In genomic region chr2:170438782-170439181, GRCm38 (mm10) we compare ENCODE assay signal across 18 mouse cellular contexts. TPM values are rescaled to one million over a fixed set of nuclear protein-coding genes. Genes with fewer than 3 reads are reported as not detected.
DNase-seq lines count a peak whose midpoint lies in the region; ATAC-seq and TF ChIP-seq lines count a peak whose summit lies in the region.
"Had no signal": no experiment of that assay in that cellular context is flagged by ENCODE, and none has a peak within 500 bp of the region (broad histone marks: within the 10 kb centered on the region; RNA-seq: fewer than 3 reads in every experiment).

No protein-coding gene starts in this region.

- H3K9ac ChIP-seq in midbrain, embryonic 14.5 days (replicated peaks; ENCODE audit: low read length) = no peak overlapping the region
- no peak overlapping the region for H3K9ac ChIP-seq in midbrain, embryonic 13.5 days (replicated peaks)
- H3K9ac ChIP-seq in kidney, postnatal 0 days (ENCODE audit: low read depth, low read length) = no peak overlapping the region
- H3K9ac ChIP-seq: heart, embryonic 15.5 days; limb, embryonic 15.5 days had no signal

- H3K9me3 ChIP-seq in midbrain, embryonic 14.5 days (ENCODE audit: control insufficient read depth, low read length) = no peaks in the 10 kb centered on the region
- no peaks in the 10 kb centered on the region for H3K9me3 ChIP-seq in midbrain, embryonic 13.5 days
- no peaks in the 10 kb centered on the region for H3K9me3 ChIP-seq in kidney, postnatal 0 days (replicated peaks; ENCODE audit: low read length)
- H3K9me3 ChIP-seq: heart, embryonic 15.5 days; limb, embryonic 15.5 days had no signal

- 18% methylated on average over 13 of the region's 13 CpGs for WGBS in kidney, adult 2 months
- 29% methylated on average over 13 of the region's 13 CpGs for WGBS in midbrain, embryonic 14.5 days
- 40% methylated on average over 13 of the region's 13 CpGs for WGBS in midbrain, embryonic 13.5 days
- 21% methylated on average over 13 of the region's 13 CpGs for WGBS in kidney, postnatal 0 days

- H3K27ac ChIP-seq in kidney, adult 2 months (ENCODE audit: insufficient read depth, low read depth, low read length) = no peak overlapping the region
- no peak overlapping the region for H3K27ac ChIP-seq in midbrain, embryonic 14.5 days (replicated peaks; ENCODE audit: low read depth, low read length)
- no peak overlapping the region for H3K27ac ChIP-seq in midbrain, embryonic 13.5 days
- H3K27ac ChIP-seq in kidney, postnatal 0 days = no peak overlapping the region
- H3K27ac ChIP-seq: heart, adult 2 months; heart, embryonic 15.5 days; limb, embryonic 15.5 days had no signal

- H3K36me3 ChIP-seq in kidney, adult 2 months (ENCODE audit: control insufficient read depth, insufficient read depth, low read length) = no peaks in the 10 kb centered on the region
- no peaks in the 10 kb centered on the region for H3K36me3 ChIP-seq in midbrain, embryonic 14.5 days (ENCODE audit: control insufficient read depth, insufficient read depth, low read length)
- H3K36me3 ChIP-seq in midbrain, embryonic 13.5 days = no peaks in the 10 kb centered on the region
- H3K36me3 ChIP-seq in kidney, postnatal 0 days (ENCODE audit: insufficient read depth, low read length) = no peaks in the 10 kb centered on the region
- H3K36me3 ChIP-seq: heart, embryonic 15.5 days; limb, embryonic 15.5 days had no signal

- TF ChIP-seq POLR2A in kidney, adult 2 months (IDR thresholded peaks at IDR 0.05; ENCODE audit: low read depth, low read length) = no peak

- H3K4me1 ChIP-seq in kidney, adult 2 months (ENCODE audit: control insufficient read depth, insufficient read depth, low read length) = no peaks in the 10 kb centered on the region
- H3K4me1 ChIP-seq in midbrain, embryonic 14.5 days (ENCODE audit: control insufficient read depth, insufficient read depth, low read length) = no peaks in the 10 kb centered on the region
- no peaks in the 10 kb centered on the region for H3K4me1 ChIP-seq in midbrain, embryonic 13.5 days (replicated peaks)
- H3K4me1 ChIP-seq in kidney, postnatal 0 days (replicated peaks; ENCODE audit: insufficient read depth, low read length) = no peaks in the 10 kb centered on the region
- H3K4me1 ChIP-seq: heart, embryonic 15.5 days had no signal

- peak; percentile 47 to 50 for DNase-seq in cerebellum, postnatal 10 days
- DNase-seq in cerebellum, adult 11-12 months = no peak
- peak; percentile 55 for DNase-seq in kidney, adult 2 months
- no peak for DNase-seq in kidney, adult 11 months
- peak; percentile 26 for DNase-seq in midbrain, embryonic 14.5 days
- peak; percentile 47 for DNase-seq in kidney, postnatal 0 days (ENCODE audit: low spot score)
- no peak for DNase-seq in right cerebral cortex, adult 18-20 months
- DNase-seq: adrenal gland, postnatal 10 days; cerebellum, adult 2 months; gastrocnemius, postnatal 14 days; heart, adult 2 months had no signal

- no peak for ATAC-seq in midbrain, embryonic 14.5 days (ENCODE audit: low FRiP score, low TSS enrichment)
- ATAC-seq in midbrain, embryonic 13.5 days = no peak
- ATAC-seq in kidney, postnatal 0 days (replicated peaks; ENCODE audit: low FRiP score, low read depth) = peak; percentile 33; the same call in 1 of the 2 replicates
- ATAC-seq: CD4-positive, CD25-positive, alpha-beta regulatory T cell, adult 4 months had no signal

- H3K4me2 ChIP-seq in midbrain, embryonic 14.5 days (ENCODE audit: low read length) = no peak overlapping the region
- no peak overlapping the region for H3K4me2 ChIP-seq in midbrain, embryonic 13.5 days (replicated peaks)
- peak overlapping the region; percentile 5; the same call in 1 of the 2 replicates for H3K4me2 ChIP-seq in kidney, postnatal 0 days (ENCODE audit: low read length)
- H3K4me2 ChIP-seq: heart, embryonic 15.5 days; limb, embryonic 15.5 days had no signal

- H3K4me3 ChIP-seq in kidney, adult 2 months (ENCODE audit: insufficient read depth, low read depth, low read length) = no peak overlapping the region
- no peak overlapping the region for H3K4me3 ChIP-seq in midbrain, embryonic 14.5 days (replicated peaks; ENCODE audit: low read depth, low read length)
- no peak overlapping the region for H3K4me3 ChIP-seq in midbrain, embryonic 13.5 days (replicated peaks)
- no peak overlapping the region for H3K4me3 ChIP-seq in kidney, postnatal 0 days (replicated peaks; ENCODE audit: low read depth, low read length)
- H3K4me3 ChIP-seq: heart, adult 2 months; heart, embryonic 15.5 days; limb, embryonic 15.5 days had no signal

- TF ChIP-seq CTCF in kidney, adult 2 months (conservative IDR thresholded peaks at IDR 0.05; ENCODE audit: insufficient read depth, insufficient read length, low read depth, low read length) = no peak
- TF ChIP-seq CTCF in kidney, postnatal 0 days (IDR thresholded peaks at IDR 0.05; ENCODE audit: low read depth) = no peak

- H3K27me3 ChIP-seq in kidney, adult 2 months (replicated peaks; ENCODE audit: control insufficient read depth, insufficient read depth, low read length) = no peaks in the 10 kb centered on the region
- no peaks in the 10 kb centered on the region for H3K27me3 ChIP-seq in midbrain, embryonic 14.5 days (ENCODE audit: control insufficient read depth, insufficient read depth, low read length)
- no peaks in the 10 kb centered on the region for H3K27me3 ChIP-seq in midbrain, embryonic 13.5 days
- no peaks in the 10 kb centered on the region for H3K27me3 ChIP-seq in kidney, postnatal 0 days (ENCODE audit: insufficient read depth, low read length)

RNA-seq across cellular contexts. Expression of gene Bcas1, which starts 11.1 kb away (rescaled TPM):
- polyA plus RNA-seq in kidney, adult 2 months (2012; rRNA removed) = 0.29 and 0.45 TPM in 2 replicates
- 7.2 and 13.0 TPM in 2 replicates for polyA plus RNA-seq in midbrain, embryonic 14.5 days (2014; fragmentation: Nextera tagmentation; extraction: Ambion mirVana)
- 8.3 and 9.1 TPM in 2 replicates for polyA plus RNA-seq in midbrain, embryonic 13.5 days (2015; fragmentation: Nextera tagmentation; extraction: Ambion mirVana)
- polyA plus RNA-seq in kidney, postnatal 0 days (2015; fragmentation: Nextera tagmentation; extraction: Ambion mirVana) = 0.61 and 0.94 TPM in 2 replicates

RNA-seq across cellular contexts. Expression of gene Pfdn4, which starts 57.4 kb away (rescaled TPM):
- 5.6 TPM in 2 replicates for polyA plus RNA-seq in kidney, adult 2 months (2012; rRNA removed)
- 142 and 163 TPM in 2 replicates for polyA plus RNA-seq in midbrain, embryonic 14.5 days (2014; fragmentation: Nextera tagmentation; extraction: Ambion mirVana)
- 127 and 147 TPM in 2 replicates for polyA plus RNA-seq in midbrain, embryonic 13.5 days (2015; fragmentation: Nextera tagmentation; extraction: Ambion mirVana)
- 105 and 113 TPM in 2 replicates for polyA plus RNA-seq in kidney, postnatal 0 days (2015; fragmentation: Nextera tagmentation; extraction: Ambion mirVana)

RNA-seq across cellular contexts. Expression of gene Cyp24a1, which starts 58.2 kb away (rescaled TPM):
- 27.5 and 29.2 TPM in 2 replicates for polyA plus RNA-seq in kidney, adult 2 months (2012; rRNA removed)
- 0.09 and 0.22 TPM in 2 replicates for polyA plus RNA-seq in midbrain, embryonic 14.5 days (2014; fragmentation: Nextera tagmentation; extraction: Ambion mirVana)
- polyA plus RNA-seq in midbrain, embryonic 13.5 days (2015; fragmentation: Nextera tagmentation; extraction: Ambion mirVana) = 0.10 and 0.17 TPM in 2 replicates
- polyA plus RNA-seq in kidney, postnatal 0 days (2015; fragmentation: Nextera tagmentation; extraction: Ambion mirVana) = 7.4 TPM in 2 replicates
- polyA plus RNA-seq: CD4-positive, CD25-positive, alpha-beta regulatory T cell, adult 4 months; forebrain, embryonic 11.5 days; heart, adult 2 months; heart, embryonic 15.5 days; limb, embryonic 15.5 days; liver, embryonic 16.5 days; small intestine, adult 2 months had no signal

Comparison
In these comparisons a context has a peak if more than half of its experiments do, and no peak if none do; other contexts are left out.
1. DNase-seq: peak in cerebellum, postnatal 10 days (2 of 2), kidney, adult 2 months (single experiment), midbrain, embryonic 14.5 days (single experiment) and kidney, postnatal 0 days (single experiment); none in cerebellum, adult 11-12 months (single experiment), kidney, adult 11 months (single experiment) and right cerebral cortex, adult 18-20 months (single experiment).
2. RNA of gene Pfdn4, which starts 57.4 kb away (polyA plus RNA-seq): 142 to 163 TPM in midbrain, embryonic 14.5 days, 127 to 147 TPM in midbrain, embryonic 13.5 days and 105 to 113 TPM in kidney, postnatal 0 days; 5.6 TPM in kidney, adult 2 months; every median in the first group is over 10 times any median in the second.